Mouse (Mus musculus): Measurements from ENCODE around the gene Preb. TPM values are rescaled to one million over a fixed set of nuclear protein-coding genes. Genes with fewer than 3 reads are reported as not detected.

Preb gene
- total RNA-seq, 2 experiments from 2014 or later: 125 to 133 TPM

DNA sequence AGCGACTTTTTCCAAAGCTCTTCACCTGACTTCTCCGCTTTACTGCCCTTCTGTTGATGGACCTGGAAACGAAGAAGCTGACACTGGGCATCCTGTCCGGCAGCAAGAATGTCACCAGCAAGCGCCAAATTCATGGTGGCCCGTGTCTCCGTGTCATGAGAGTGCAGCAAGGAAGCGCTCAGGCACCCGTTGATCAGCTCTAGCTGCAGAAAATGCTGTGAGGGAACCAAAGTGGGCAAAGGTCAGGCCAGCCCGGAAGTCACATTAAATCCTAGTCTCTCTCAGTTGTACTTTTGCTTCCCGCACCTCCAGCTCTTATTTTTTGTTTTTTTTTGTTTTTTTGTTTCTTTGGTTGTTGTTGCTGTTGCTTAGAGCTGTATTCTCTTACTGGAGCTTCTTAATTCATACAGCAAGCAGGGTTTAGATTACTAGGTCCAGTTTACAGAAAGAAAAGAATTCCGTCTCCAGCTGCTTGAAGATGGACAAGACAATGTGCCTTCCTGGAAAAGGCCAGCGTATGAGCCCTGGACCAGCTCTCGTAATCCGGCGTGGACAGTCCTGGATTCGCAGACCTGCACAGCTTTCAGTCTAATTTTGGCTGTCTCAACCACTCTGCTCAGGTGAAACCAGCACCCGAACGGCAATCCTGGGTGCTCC, 835 bp downstream of the Preb start:
- no peak for DNase-seq (ENCODE audit: low spot score in 2 of 2)
- intact Hi-C loops (cut with DNase I): loop anchor here (10.0 kb wide), 1 partner anchor 235 kb away; the partner anchor contains the start of genes Eif2b4 and Snx17

DNA sequence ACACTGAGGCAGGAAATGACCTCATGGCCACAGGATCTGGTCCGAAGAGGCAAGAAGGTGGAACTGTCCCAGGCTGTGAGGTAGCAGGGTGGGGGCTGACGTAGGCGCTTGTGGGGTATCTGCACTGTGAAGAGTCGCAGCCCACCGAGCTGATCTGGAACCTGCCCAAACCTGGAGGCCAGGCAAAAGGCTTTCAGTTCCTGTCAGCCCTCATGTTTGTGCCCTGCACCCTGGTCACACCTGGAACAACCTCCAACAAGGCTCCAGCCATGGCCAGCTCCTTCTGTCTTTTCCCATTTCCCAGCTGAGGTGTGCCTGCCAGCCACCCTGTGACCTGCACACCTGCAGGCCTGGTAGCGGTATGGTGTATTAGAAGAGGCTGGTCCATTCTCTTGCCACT, 2.3 kb downstream of the Preb start:
- no peak for DNase-seq (ENCODE audit: low spot score in 2 of 2)
- intact Hi-C loops (cut with DNase I): loop anchor here (10.0 kb wide), 1 partner anchor 237 kb away; the partner anchor contains the start of genes Eif2b4 and Snx17

DNA sequence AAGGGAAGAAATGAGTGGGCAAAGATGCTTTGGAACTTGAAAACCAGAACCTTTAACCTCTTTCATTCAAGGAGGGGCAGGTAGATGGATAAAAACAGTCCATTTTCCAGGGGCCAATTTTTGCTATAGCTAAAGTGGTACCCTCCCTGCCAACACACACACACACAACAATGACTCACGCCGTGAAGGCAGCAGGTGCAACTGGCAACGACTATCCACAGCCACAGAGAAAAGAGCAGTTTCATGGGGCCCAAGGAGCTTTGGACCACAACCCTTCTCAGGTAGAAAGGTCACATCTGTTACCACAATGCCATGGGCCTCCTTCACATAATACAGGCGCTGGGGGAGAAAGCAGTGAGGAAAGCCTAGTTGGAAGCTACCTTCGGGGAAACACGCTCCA, 4.4 kb downstream of the Preb start:
- intact Hi-C loops (cut with DNase I): loop anchor here (10.0 kb wide), 1 partner anchor 239 kb away; the partner anchor contains the start of genes Eif2b4 and Snx17

DNA sequence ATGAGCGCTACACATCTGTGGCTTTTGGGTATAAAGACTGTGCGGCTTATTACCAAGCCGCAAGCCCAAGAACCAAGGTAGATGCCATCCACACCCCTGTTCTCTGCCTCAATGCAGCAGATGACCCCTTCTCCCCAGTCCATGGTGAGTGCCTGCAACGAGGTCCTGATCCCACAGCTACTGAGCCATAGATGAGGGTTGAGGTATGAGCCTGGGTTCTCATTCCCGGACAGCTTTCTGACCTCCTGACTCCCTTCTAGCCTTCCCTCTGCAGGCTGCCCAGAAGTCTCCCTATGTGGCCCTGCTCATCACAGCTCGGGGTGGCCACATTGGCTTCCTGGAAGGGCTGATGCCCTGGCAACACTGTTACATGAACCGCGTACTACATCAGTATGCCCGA, 5.6 kb downstream of the Preb start:
- intact Hi-C loops (cut with DNase I): loop anchor here (10.0 kb wide), 1 partner anchor 240 kb away; the partner anchor contains the start of genes Eif2b4 and Snx17
- no peak for DNase-seq (ENCODE audit: low spot score in 2 of 2)

More for the DNA sequence above, 4.4 kb downstream of the Preb start:
- DNase-seq (ENCODE audit: low spot score in 2 of 2): no peak

DNA sequence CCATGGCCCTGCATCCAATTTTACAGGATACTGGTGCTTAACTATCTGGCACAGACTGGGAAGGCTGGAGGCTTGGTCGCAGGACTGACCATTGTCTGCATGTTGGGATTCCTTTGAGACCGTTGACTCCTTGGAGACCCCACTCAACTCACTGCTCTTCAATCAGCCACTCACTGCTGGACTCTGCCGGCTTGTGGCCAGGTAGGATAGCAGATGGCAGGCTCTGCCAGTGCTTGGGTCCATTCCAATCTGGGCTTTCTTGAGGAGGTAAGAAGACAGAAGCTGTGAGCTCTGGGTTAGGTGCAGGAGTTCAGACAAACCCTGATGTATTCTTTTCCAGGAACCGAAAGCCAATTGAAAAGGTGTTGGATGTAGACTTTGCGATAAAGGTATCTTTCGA, 6.1 kb downstream of the Preb start:
- intact Hi-C loops (cut with DNase I): loop anchor here (10.0 kb wide), 1 partner anchor 241 kb away; the partner anchor contains the start of genes Eif2b4 and Snx17
- no peak for DNase-seq (ENCODE audit: low spot score in 2 of 2)

DNA sequence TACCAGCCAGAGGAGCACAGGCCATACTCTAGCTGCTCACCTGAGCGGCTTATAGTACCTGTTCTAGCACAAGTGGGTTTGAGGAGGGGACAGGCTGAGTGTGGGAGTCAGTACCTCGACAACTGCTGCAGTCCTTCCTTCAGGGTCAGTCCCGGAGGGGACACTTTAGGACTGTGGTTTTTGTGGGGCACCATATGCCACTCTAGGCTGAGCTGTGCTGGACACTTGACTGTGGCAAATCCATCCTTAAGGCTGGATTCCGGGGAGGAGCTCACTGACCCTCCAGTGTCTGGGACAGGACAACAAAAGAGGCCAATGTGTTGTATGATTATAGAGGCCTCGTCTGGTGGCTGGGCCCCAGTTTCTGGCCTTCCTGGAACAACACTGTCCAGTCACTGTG, 7.6 kb downstream of the Preb start:
- intact Hi-C loops (cut with DNase I): loop anchor here (10.0 kb wide), 1 partner anchor 242 kb away; the partner anchor contains the start of genes Eif2b4 and Snx17
- no peak for DNase-seq (ENCODE audit: low spot score in 2 of 2)

DNA sequence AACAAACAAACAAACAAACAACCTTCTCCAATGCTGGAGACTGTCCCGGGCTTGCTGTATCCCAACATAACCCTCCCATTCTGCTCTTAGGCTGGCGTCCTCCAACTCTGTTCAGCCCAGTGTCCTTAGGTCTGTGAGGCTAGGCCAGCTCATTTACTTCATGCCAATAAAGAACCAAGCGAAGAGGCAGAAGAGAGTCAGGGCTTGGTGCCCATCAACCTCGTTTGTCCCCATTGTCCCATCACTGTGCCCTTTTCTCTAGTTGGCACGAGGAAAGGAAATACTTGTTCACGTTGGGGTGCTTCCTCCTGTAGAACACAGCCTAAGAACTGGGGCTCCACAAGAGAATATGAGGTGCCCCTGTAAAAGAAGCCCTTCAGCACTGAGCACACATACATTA, 8.5 kb downstream of the Preb start:
- intact Hi-C loops (cut with DNase I): loop anchor here (10.0 kb wide), 1 partner anchor 243 kb away; the partner anchor contains the start of genes Eif2b4 and Snx17
- no peak for DNase-seq (ENCODE audit: low spot score in 2 of 2)

DNA sequence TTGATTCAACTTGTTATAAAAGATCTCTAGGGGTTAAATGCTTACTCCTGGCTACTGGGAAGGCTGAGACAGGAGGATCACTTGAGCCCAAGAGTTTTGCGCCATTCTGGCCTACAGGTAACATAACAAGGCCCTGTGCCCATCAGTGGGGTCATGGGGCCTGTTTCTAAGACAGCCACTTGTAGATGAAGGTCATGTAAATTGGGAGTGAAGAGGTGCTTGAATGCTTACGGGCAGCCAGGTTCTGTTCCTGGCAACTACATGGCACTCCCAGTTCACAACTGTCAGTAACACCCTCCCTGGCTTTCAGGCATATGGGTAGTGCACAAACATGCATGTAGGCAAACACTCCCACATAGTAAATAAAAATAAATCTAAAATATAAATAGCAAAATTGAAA, 9.2 kb downstream of the Preb start:
- no peak for DNase-seq (ENCODE audit: low spot score in 2 of 2)
- intact Hi-C loops (cut with DNase I): loop anchor here (10.0 kb wide), 1 partner anchor 244 kb away; the partner anchor contains the start of genes Eif2b4 and Snx17

DNA sequence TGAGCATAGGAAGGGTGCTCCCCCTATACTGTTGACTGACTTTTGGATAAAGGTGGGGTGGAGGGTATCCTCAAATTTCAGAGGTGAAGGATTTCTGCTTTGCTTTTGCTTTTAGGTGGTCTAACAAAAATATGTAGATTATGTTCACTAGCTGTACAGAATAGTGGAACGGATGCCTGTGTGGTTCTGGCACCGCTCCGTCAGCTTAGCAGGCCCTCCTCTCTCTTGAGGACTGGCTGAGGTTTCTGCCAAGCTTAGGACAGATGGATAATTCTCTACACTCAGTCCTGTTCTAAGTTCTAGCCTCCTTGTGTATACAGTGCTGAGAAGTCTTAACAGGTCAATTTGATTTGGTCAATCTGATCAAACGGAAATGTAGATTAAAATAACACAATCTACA, 9.7 kb downstream of the Preb start:
- DNase-seq (ENCODE audit: low spot score in 2 of 2): no peak
- intact Hi-C loops (cut with DNase I): loop anchor here (10.0 kb wide), 1 partner anchor 244 kb away; the partner anchor contains the start of genes Eif2b4 and Snx17

DNA sequence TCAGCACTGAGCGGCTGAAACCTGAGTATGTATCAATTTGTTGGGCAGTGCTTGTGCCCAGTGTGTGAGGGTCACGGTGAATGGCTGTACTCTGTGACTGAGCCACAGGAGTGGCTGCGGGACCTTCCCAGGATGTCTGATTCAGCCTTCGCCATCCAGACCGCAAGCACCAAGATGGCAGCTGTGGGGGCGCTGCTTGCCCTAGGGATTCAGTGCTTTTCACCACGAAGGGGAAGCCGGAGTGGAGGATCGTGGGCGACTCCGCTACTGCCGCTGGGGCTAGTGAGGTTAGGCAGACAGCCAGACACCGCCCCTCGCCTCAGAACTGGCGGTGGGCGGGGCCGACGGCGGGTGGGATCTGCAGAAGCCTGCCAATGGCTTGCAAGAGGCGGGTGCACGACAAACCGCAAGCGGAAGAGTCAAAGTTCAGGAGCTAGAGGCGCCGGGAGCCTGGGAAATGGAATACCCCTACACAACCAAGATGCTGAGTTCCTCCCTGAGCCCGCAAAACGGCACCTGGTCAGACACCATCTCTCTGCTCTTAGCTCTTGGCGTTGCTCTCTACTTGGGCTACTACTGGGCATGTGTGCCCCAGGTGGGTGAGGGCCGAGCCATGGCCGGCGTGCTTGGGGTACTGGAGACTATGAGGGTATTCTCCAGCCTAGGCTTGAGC, 10.4 kb downstream of the Preb start:
- intact Hi-C loops (cut with DNase I): loop anchor here (5.0 to 10.0 kb wide), 2 partner anchors 43 to 245 kb away; partner anchors contain the start of genes Eif2b4 and Snx17
- DNase-seq (ENCODE audit: low spot score in 2 of 2): peak; percentile 90 to 95

DNA sequence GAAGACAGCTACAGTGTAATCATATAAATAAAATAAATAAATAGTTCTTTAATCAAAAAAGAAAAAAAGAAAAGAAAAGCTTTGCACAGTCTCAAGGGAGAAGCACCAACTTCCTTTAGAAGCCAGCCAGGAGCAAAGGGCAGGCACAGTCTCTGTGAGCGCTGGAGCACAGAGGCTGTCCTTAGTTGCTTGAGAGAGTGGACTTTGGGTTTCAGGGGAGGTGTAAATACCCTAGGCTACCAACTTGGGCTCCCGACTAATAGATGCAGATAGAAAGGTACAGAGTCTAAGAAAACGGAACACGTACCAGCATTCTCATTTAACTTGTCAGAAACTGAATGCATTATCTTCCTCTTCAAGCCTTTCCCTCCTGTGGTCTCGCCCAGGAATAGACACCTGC, 11.5 kb downstream of the Preb start:
- DNase-seq (ENCODE audit: low spot score in 2 of 2): no peak
- intact Hi-C loops (cut with DNase I): loop anchor here (5.0 kb wide), 1 partner anchor 44 kb away; no protein-coding TSS in a partner anchor

DNA sequence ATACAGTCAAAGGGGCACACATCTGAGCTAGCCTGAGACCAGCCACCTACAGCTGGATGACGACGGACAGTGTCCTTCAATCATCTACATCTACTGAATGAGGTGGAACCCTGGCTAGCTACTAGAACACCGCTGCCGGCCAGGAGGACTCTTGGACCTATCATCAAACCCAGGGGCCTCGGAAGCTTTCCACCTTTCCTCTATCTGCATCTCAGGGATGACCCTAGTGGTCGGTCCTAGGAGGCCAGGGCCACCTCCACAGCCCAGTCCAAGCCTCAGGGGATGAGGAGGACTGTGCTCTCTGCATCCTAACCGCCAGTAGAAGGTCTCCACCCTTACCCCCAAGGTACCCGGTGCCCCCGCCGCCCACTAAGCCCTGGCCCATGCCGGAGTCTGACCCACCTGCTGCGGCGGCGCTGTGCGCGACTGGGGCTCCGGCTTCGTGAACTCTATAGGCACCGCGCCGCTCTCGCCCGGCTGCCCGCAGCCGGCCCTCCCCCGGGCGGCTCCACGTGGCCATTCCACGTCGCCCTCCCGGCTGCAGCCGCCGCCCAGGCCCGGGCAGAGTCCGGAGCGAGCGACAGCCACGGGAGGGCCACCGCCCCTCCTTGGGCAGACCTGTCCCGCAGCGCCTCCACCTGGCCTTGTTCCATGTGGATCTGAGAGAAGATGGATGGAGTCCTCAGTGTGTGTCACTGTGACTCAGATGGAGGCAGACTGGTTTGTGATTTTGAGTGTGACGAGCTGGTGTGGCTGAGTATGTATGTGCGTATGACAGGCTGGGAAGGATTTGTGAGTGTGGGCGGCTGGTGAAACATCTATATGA, 15.0 kb downstream of the Preb start, which contains the start of gene Cgref1:
TSS of gene Cgref1 (minus strand) at position 636 of the 826 bp plus-strand sequence.
- intact Hi-C loops (cut with DNase I): loop anchor here (5.0 kb wide), 1 partner anchor 47 kb away; no protein-coding TSS in a partner anchor

DNA sequence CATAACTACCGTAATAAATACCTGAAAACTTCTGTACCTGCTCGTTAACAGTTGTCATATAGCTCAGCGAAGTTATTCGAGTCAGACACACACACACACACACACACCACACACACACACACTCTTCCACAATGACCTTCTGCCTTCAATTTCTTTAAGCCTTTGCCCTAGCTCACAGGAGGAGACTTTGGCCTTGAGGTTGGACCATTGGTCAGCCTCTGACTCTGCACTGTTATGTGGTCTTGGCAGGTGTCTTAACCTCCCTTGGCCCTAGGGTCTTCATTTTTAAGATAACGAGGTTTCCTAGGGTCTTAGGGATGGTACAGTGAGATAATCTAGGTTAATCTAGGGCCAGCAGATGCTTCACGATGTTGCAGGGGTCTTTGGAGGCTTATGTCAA, 15.8 kb downstream of the Preb start:
- intact Hi-C loops (cut with DNase I): no loop called here
- no peak for DNase-seq (ENCODE audit: low spot score in 2 of 2)

More for the DNA sequence above, 15.0 kb downstream of the Preb start, which contains the start of gene Cgref1:
- peak; percentile 76 to 93 for DNase-seq (ENCODE audit: low spot score in 2 of 2)

DNA sequence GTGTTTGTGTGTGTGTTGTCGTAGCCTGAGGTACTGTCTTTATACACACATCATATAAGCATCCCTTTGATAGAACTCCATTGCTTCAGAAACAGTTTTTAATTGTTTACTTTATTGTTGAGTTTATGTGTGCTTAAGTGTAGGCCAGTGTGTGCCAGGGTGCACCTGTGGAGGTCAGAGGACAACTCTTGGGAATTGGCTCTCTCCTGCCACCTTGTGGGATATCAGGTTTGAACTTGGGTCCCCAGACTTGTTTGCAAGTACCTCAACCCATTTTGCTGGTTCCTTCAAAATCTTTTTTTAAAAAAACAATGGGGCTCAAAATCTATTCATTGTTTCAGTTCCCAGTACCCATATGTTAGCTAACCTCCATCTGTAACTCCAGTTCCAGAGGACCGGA, 17.2 kb downstream of the Preb start:
- no peak for DNase-seq (ENCODE audit: low spot score in 2 of 2)
- intact Hi-C loops (cut with DNase I): no loop called here

DNA sequence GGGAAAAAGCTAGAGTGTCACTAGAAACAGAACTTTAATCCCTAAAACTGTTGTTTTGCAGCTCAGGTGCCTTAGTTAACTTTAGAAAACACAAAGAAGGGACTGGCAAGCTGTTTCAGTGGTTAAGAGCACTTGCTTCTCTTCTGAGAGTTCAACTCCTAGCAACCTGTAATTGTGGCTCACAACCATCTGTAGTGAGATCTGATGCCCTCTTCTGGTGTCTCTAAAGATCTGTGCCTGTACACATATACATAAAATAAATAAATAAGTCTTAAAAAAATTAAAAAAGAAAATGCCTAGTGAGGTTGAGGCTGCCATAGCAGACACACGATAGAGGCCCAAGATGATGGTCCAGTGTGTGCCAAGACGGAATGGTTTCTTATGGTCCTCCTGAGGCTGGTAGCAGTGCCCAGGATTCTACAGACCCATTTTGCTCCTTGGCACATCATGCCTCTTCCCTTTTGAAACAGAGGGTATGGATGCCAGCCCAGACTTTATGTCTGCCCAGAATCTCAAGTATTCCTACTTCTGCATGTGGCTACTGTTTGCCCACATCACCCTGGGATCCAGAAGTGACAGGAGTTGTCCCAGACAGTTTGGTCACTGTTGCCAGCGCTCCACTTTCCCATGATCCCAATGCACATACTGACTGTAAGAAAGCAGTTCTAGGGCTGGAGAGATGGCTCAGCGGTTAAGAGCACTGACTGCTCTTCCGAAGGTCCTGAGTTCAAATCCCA, 25.3 kb downstream of the Preb start:
- intact Hi-C loops (cut with DNase I): no loop called here
- DNase-seq (ENCODE audit: low spot score in 2 of 2): no peak

DNA sequence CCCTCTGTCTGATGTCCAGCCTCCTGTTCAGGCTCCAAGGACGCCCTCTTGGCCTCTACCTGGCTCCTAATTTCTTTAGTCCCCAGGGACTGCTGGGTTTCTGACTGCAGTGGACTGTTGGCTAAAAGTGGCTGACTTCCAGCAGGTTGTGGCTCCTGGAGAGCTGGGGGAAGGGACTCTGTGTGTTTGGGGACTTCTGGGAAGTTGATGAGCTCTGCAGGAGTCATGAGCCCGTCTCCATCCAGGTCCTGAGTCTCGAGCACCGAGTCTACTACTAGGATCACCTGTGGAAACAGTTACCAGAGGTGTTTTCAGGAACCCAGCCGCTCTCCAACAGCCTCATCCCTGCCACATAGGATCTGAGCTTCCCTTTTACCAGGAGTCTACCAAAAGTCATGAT, 26.5 kb downstream of the Preb start:
- DNase-seq (ENCODE audit: low spot score in 2 of 2): no peak
- intact Hi-C loops (cut with DNase I): no loop called here

DNA sequence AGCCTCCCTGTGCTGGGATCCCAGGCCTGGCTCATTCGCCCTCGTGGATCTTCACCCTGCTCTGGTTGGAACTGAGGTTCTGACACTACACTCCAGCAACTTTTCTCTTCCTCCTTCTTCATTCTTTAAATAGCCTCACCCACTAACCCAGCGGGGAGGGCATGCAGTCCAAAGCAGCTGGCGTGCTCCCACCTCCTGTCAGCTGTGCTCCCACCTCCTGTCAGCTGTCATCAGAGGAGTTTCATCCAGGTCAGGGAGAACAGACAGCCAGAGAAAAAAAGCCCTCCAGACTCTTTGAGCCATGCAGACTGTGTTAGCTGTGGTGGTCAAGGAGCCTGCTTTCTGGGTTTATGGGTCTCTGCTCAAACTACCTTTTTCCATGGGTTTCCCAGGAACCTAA, 28.8 kb downstream of the Preb start:
- DNase-seq (ENCODE audit: low spot score in 2 of 2): no peak
- intact Hi-C loops (cut with DNase I): no loop called here

DNA sequence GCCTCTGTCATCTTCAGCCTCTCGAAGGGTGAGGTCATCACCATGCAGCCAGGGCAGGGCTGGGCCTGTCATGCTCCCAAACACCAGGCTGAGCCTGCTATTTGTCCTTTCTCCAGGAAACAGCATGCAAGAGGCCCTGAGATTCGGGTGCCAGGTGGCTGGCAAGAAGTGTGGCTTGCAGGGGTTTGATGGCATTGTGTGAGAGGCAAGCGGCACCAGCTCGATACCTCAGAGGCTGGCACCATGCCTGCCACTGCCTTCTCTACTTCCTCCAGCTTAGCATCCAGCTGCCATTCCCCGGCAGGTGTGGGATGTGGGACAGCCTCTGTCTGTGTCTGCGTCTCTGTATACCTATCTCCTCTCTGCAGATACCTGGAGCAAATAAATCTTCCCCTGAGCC, 29.3 kb downstream of the Preb start:
- intact Hi-C loops (cut with DNase I): loop anchor here (1.0 kb wide), 1 partner anchor 73 kb away; no protein-coding TSS in a partner anchor
- no peak for DNase-seq (ENCODE audit: low spot score in 2 of 2)

DNA sequence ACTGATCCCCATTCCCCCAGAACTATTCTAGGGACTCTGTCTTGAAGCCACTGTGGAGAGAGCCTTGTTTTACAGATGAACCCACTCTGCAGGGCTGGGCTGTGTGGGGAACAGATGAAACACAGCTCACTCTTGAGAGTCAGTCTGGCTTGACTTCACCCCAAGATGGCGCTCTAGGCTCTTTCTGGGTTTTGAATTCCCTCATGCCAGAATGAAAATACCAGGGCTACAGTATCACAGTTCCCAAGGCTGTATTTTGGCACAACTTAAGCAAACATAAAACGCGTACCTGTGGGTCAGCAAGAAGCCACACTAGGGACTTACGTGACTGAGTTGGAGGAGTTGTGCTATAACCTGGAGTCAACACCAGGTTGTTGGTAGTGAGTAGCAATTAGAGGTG, 30.0 kb downstream of the Preb start:
- DNase-seq (ENCODE audit: low spot score in 2 of 2): peak; percentile 75 to 87
- intact Hi-C loops (cut with DNase I): loop anchor here (1.0 kb wide), 1 partner anchor 74 kb away; no protein-coding TSS in a partner anchor

Measured in left cerebral cortex, postnatal 25 days (tissue).